Mouse (Mus musculus) CH12.LX (cell line): ENCODE results near the gene Sufu. TPM values are rescaled to one million over a fixed set of nuclear protein-coding genes. Genes with fewer than 3 reads are reported as not detected.

Experiments used
- DNase-seq: peaks from one replicate; pipeline ENCODE4 v3.0.0-alpha.2; 2013; ENCODE audit errors: extremely low read depth
- H3K27ac ChIP-seq: 2 replicates; pipeline ENCODE4 v1.5.1; 2012; ENCODE audit warnings: low read depth, mild to moderate bottlenecking, control low read depth, moderate library complexity; ENCODE audit not compliant: insufficient read depth
- H3K27me3 ChIP-seq: replicated peaks from 2 replicates; pipeline ENCODE3; 2012; ENCODE audit warnings: inconsistent platforms
- H3K36me3 ChIP-seq, 2 experiments: replicated peaks in 1 of 2; 2 replicates each; pipeline versions ENCODE3 to v1.6.1; 2012; ENCODE audit warnings: inconsistent platforms in 1 of 2, low read length in 1 of 2, mild to moderate bottlenecking in 1 of 2, mixed read lengths in 1 of 2, moderate library complexity in 1 of 2; ENCODE audit not compliant: control insufficient read depth in 1 of 2, insufficient read depth in 1 of 2
- H3K4me1 ChIP-seq, 2 experiments: 2 replicates each; pipeline ENCODE4 v1.6.1; 2012; ENCODE audit warnings: inconsistent platforms in 1 of 2, moderate library complexity in 1 of 2; ENCODE audit not compliant: insufficient read depth in 2 of 2, control insufficient read depth in 1 of 2
- H3K4me2 ChIP-seq: 2 replicates; pipeline ENCODE4 v1.6.1; 2012; ENCODE audit warnings: low read depth, mild to moderate bottlenecking, control low read depth; ENCODE audit not compliant: poor library complexity, insufficient read depth, severe bottlenecking
- H3K4me3 ChIP-seq, 3 experiments: fragments of 150-350 bp in 1 of 3; sonication (generic) in 1 of 3; replicated peaks in 1 of 3; 2 replicates each; pipeline versions ENCODE3 to v1.5.1; 2011 to 2012; ENCODE audit warnings: low read depth in 2 of 3, low read length in 2 of 3, mild to moderate bottlenecking in 2 of 3, moderate library complexity in 2 of 3, control low read depth in 1 of 3, improper control_type of control experiment in 1 of 3, inconsistent platforms in 1 of 3, mixed read lengths in 1 of 3; ENCODE audit not compliant: poor library complexity in 1 of 3
- H3K79me2 ChIP-seq: replicated peaks from 2 replicates; pipeline ENCODE4 v1.6.1; 2012; ENCODE audit warnings: mild to moderate bottlenecking, moderate library complexity; ENCODE audit not compliant: control insufficient read depth, poor library complexity, insufficient read depth, severe bottlenecking; ENCODE audit errors: extremely low read depth
- H3K9ac ChIP-seq: 2 replicates; pipeline ENCODE4 v1.6.1; 2012; ENCODE audit warnings: low read depth, mild to moderate bottlenecking, control low read depth, moderate library complexity; ENCODE audit not compliant: insufficient read depth
- H3K9me3 ChIP-seq: replicated peaks from 2 replicates; pipeline ENCODE3; 2012; ENCODE audit warnings: low read length, inconsistent platforms, mixed read lengths
- BHLHE40 ChIP-seq: IDR thresholded peaks from 2 replicates; pipeline ENCODE4 v1.6.1; 2011; ENCODE audit warnings: mild to moderate bottlenecking, low read depth, low read length, improper control_type of control experiment
- CHD2 ChIP-seq: IDR thresholded peaks from 2 replicates; pipeline ENCODE4 v1.6.1; 2011; ENCODE audit warnings: low read length, improper control_type of control experiment
- CTCF ChIP-seq, 2 experiments: IDR thresholded peaks in 1 of 2; conservative IDR thresholded peaks in 1 of 2; 2 replicates each; pipeline ENCODE4 v1.5.1; 2011 to 2012; ENCODE audit warnings: low read depth in 2 of 2, low read length in 2 of 2, improper control_type of control experiment in 1 of 2, inconsistent platforms in 1 of 2, mild to moderate bottlenecking in 1 of 2, moderate library complexity in 1 of 2
- E2F4 ChIP-seq: IDR thresholded peaks from 2 replicates; pipeline ENCODE4 v1.6.1; 2011; ENCODE audit warnings: low read depth, low read length, improper control_type of control experiment; ENCODE audit not compliant: insufficient replicate concordance
- ELF1 ChIP-seq: IDR thresholded peaks from 2 replicates; pipeline ENCODE4 v1.6.1; 2014; ENCODE audit warnings: low read depth, mild to moderate bottlenecking, inconsistent platforms, low read length, improper control_type of control experiment
- EP300 ChIP-seq: IDR thresholded peaks from 2 replicates; pipeline ENCODE4 v1.6.1; 2011; ENCODE audit warnings: low read length, improper control_type of control experiment
- ETS1 ChIP-seq: conservative IDR thresholded peaks from 2 replicates; pipeline ENCODE4 v1.6.1; 2012; ENCODE audit warnings: low read depth, mild to moderate bottlenecking, inconsistent platforms, low read length, improper control_type of control experiment, moderate library complexity
- HCFC1 ChIP-seq: IDR thresholded peaks from 2 replicates; pipeline ENCODE4 v1.6.1; 2012; ENCODE audit warnings: low read depth, mild to moderate bottlenecking, inconsistent platforms, low read length, improper control_type of control experiment
- IRF4 ChIP-seq: IDR thresholded peaks from 2 replicates; pipeline ENCODE4 v1.6.1; 2014; ENCODE audit warnings: low read depth, mild to moderate bottlenecking, inconsistent platforms, low read length, improper control_type of control experiment
- JUND ChIP-seq: conservative IDR thresholded peaks from 2 replicates; pipeline ENCODE4 v1.6.1; 2011; ENCODE audit warnings: low read depth, low read length, improper control_type of control experiment
- KAT2A ChIP-seq: IDR thresholded peaks from 2 replicates; pipeline ENCODE4 v1.6.1; 2012; ENCODE audit warnings: low read length, improper control_type of control experiment, inconsistent platforms; ENCODE audit not compliant: insufficient replicate concordance
- MAFK ChIP-seq: IDR thresholded peaks from 2 replicates; pipeline ENCODE4 v1.6.1; 2011; ENCODE audit warnings: low read length, improper control_type of control experiment; ENCODE audit not compliant: insufficient replicate concordance
- MAX ChIP-seq: IDR thresholded peaks from 2 replicates; pipeline ENCODE4 v1.6.1; 2011; ENCODE audit warnings: low read length, improper control_type of control experiment
- MEF2A ChIP-seq: IDR thresholded peaks from 2 replicates; pipeline ENCODE4 v1.6.1; 2014; ENCODE audit warnings: low read depth, mild to moderate bottlenecking, inconsistent platforms, low read length, improper control_type of control experiment, borderline replicate concordance
- MXI1 ChIP-seq: IDR thresholded peaks from 2 replicates; pipeline ENCODE4 v1.6.1; 2011; ENCODE audit warnings: mild to moderate bottlenecking, low read depth, low read length, improper control_type of control experiment
- MYC ChIP-seq: IDR thresholded peaks from 2 replicates; pipeline ENCODE4 v1.6.1; 2011; ENCODE audit warnings: low read depth, mild to moderate bottlenecking, improper control_type of control experiment, low read length
- NELFE ChIP-seq: IDR thresholded peaks from 2 replicates; pipeline ENCODE4 v1.6.1; 2011; ENCODE audit warnings: low read depth, low read length, improper control_type of control experiment
- POLR2A ChIP-seq: IDR thresholded peaks from 2 replicates; pipeline ENCODE4 v1.6.1; 2011; ENCODE audit warnings: low read depth, mild to moderate bottlenecking, improper control_type of control experiment, low read length
- RAD21 ChIP-seq: IDR thresholded peaks from 2 replicates; pipeline ENCODE4 v1.6.1; 2011; ENCODE audit warnings: low read depth, mild to moderate bottlenecking, low read length, improper control_type of control experiment, moderate library complexity
- RCOR1 ChIP-seq: conservative IDR thresholded peaks from 2 replicates; pipeline ENCODE4 v1.6.1; 2012; ENCODE audit warnings: low read depth, mild to moderate bottlenecking, inconsistent platforms, low read length, improper control_type of control experiment
- SIN3A ChIP-seq: IDR thresholded peaks from 2 replicates; pipeline ENCODE4 v1.6.1; 2012; ENCODE audit warnings: low read length, improper control_type of control experiment, inconsistent platforms
- TBP ChIP-seq: conservative IDR thresholded peaks from 2 replicates; pipeline ENCODE4 v1.6.1; 2011; ENCODE audit warnings: low read depth, low read length, improper control_type of control experiment
- TCF12 ChIP-seq: IDR thresholded peaks from 2 replicates; pipeline ENCODE4 v1.6.1; 2014; ENCODE audit warnings: low read depth, mild to moderate bottlenecking, inconsistent platforms, low read length, improper control_type of control experiment
- UBTF ChIP-seq: IDR thresholded peaks from 2 replicates; pipeline ENCODE4 v1.6.1; 2012; ENCODE audit warnings: low read depth, mild to moderate bottlenecking, inconsistent platforms, low read length, improper control_type of control experiment, moderate library complexity
- USF1 ChIP-seq: IDR thresholded peaks from 2 replicates; pipeline ENCODE4 v1.6.1; 2014; ENCODE audit warnings: low read depth, mild to moderate bottlenecking, inconsistent platforms, low read length, improper control_type of control experiment
- USF2 ChIP-seq: conservative IDR thresholded peaks from 2 replicates; pipeline ENCODE4 v1.6.1; 2011; ENCODE audit warnings: low read depth, low read length, improper control_type of control experiment
- ZC3H11A ChIP-seq: IDR thresholded peaks from 2 replicates; pipeline ENCODE4 v1.6.1; 2012; ENCODE audit warnings: low read depth, mild to moderate bottlenecking, inconsistent platforms, low read length, improper control_type of control experiment
- ZKSCAN1 ChIP-seq: IDR thresholded peaks from 2 replicates; pipeline ENCODE4 v1.6.1; 2012; ENCODE audit warnings: low read depth, inconsistent platforms, low read length, improper control_type of control experiment, borderline replicate concordance
- dilution Hi-C: fragments of 300-500 bp; cut with MboI; formaldehyde crosslinking; loops from 2 replicates; pipeline ENCODE4 v1.14.3; 2020; ENCODE audit warnings: low sequenced_read_pairs; ENCODE audit not compliant: extremely low pct_unique_long_range_greater_than_20kb, extremely low pct_ligation_motif_present
- in situ Hi-C: fragments of 300-500 bp; cut with MboI; formaldehyde crosslinking; loops from 3 replicates; pipeline ENCODE4 v1.14.3; 2019; ENCODE audit warnings: low sequenced_read_pairs, low pct_ligation_motif_present, low pct_unique_long_range_greater_than_20kb, mixed read lengths
- polyA plus RNA-seq: library from polyadenylated mRNA; unstranded; fragments of >175 nt; gene quantifications from 2 replicates; pipeline ENCODE4 v1.2.1, GENCODE M21; 2012; ENCODE audit warnings: low read depth; ENCODE audit not compliant: insufficient read length
- total RNA-seq, 2 experiments: library from RNA; depleted of rRNA; stranded (reverse); fragments of 300-350 nt in 1 of 2; fragments of >200 nt in 1 of 2; gene quantifications; 2 replicates each; pipeline ENCODE4 v1.2.3; 2012 to 2014

Sufu gene
- total and polyA plus RNA-seq, 3 experiments: 3.6 to 22.6 (median 9.8) TPM

GRCm38 (mm10) chr19:46524152-46524544, 127.5 kb downstream of the Sufu start:
- peak overlapping the region in 1 of 3 experiments; percentile 46 for H3K4me3 ChIP-seq
- dilution Hi-C loops: no loop called here
- no peaks in the 10 kb centered on the region for H3K79me2 ChIP-seq
- no peaks in the 10 kb centered on the region for H3K27me3 ChIP-seq
- H3K9me3 ChIP-seq: no peaks in the 10 kb centered on the region
- H3K4me2 ChIP-seq: peak overlapping the region; percentile 71
- peak overlapping the region; percentile 86 for H3K27ac ChIP-seq
- peaks cover 34 to 97% of the 10 kb centered on the region in 2 experiments for H3K4me1 ChIP-seq
- no peak for DNase-seq
- TF ChIP-seq ETS1 (0 out of 2 replicates have a peak, but pooled peaks have one; percentile 25), MEF2A (no peak; the same call in 1 of the 2 replicates), RCOR1 (no peak), POLR2A (no peak), MAX (no peak; the same call in 1 of the 2 replicates), ZKSCAN1 (no peak), MXI1 (peak; percentile 22; the same call in 1 of the 2 replicates), SIN3A (no peak), MAFK (no peak), IRF4 (peak; percentile 35; the same call in 1 of the 2 replicates)
- peak overlapping the region; percentile 28 for H3K9ac ChIP-seq
- in situ Hi-C loops: no loop called here
- H3K36me3 ChIP-seq: no peaks in the 10 kb centered on the region

- DNase-seq: peak; percentile 53
- TF ChIP-seq NELFE (no peak), EP300 (no peak), MYC (0 out of 2 replicates have a peak, but pooled peaks have one; percentile 58), CTCF (conservative IDR thresholded peaks at IDR 0.05 in 1 of 2, IDR thresholded peaks at IDR 0.05 in 1 of 2; ENCODE audit: low read depth in 2 of 2, low read length in 2 of 2) (peak in 1 of 2 experiments; percentile 67; a peak in 2 of 4 replicates), HCFC1 (no peak; the same call in 1 of the 2 replicates), ZC3H11A (no peak), USF2 (no peak), TCF12 (peak; percentile 31; the same call in 1 of the 2 replicates), MXI1 (peak; percentile 29), ZKSCAN1 (no peak), E2F4 (no peak), USF1 (no peak), RCOR1 (no peak), CHD2 (0 out of 2 replicates have a peak, but pooled peaks have one; percentile 12), UBTF (no peak), KAT2A (no peak), MEF2A (peak; percentile 22; the same call in 1 of the 2 replicates), ETS1 (peak; percentile 46; the same call in 1 of the 2 replicates), RAD21 (peak; percentile 35), JUND (no peak), MAX (peak; percentile 25; the same call in 1 of the 2 replicates), BHLHE40 (peak; percentile 17; the same call in 1 of the 2 replicates), SIN3A (peak; percentile 88), TBP (no peak), ELF1 (peak; percentile 75), IRF4 (no peak; the same call in 1 of the 2 replicates)
Observed at GRCm38 (mm10) chr19:46524601-46525321, 128.1 kb downstream of the Sufu start.

More at GRCm38 (mm10) chr19:46524601-46525321, 128.1 kb downstream of the Sufu start:
- Histone ChIP-seq H3K27ac (peak overlapping the region; percentile 86), H3K4me1 (peaks cover 32 to 97% of the 10 kb centered on the region in 2 experiments), H3K27me3 (no peaks in the 10 kb centered on the region), H3K9ac (peak overlapping the region; percentile 28; the same call in 1 of the 2 replicates), H3K79me2 (no peaks in the 10 kb centered on the region), H3K4me3 (peak overlapping the region in 1 of 3 experiments; percentile 46), H3K36me3 (no peaks in the 10 kb centered on the region), H3K9me3 (no peaks in the 10 kb centered on the region), H3K4me2 (peak overlapping the region; percentile 71; the same call in 1 of the 2 replicates)
- dilution Hi-C loops (no loop called here), in situ Hi-C loops (no loop called here)
